Mouse (Mus musculus) brain, embryonic 14.5 days (tissue): ENCODE data around the gene Zswim7.
A peak's percentile ranks its signal among the peaks of the same experiment; 100 is the strongest.

Experiments
- CTCF ChIP-seq: fragments of 200-500 bp; IDR thresholded peaks from 2 replicates; pipeline ENCODE4 v1.5.1; 2012; ENCODE audit warnings: inconsistent platforms, mild to moderate bottlenecking, moderate library complexity, borderline replicate concordance; ENCODE audit not compliant: insufficient read depth, insufficient read length; ENCODE audit errors: extremely low read depth
- POLR2A ChIP-seq: fragments of 200-500 bp; IDR thresholded peaks from 2 replicates; pipeline ENCODE4 v1.6.1; 2012; ENCODE audit warnings: mild to moderate bottlenecking, inconsistent platforms, borderline replicate concordance; ENCODE audit not compliant: poor library complexity, insufficient read depth, insufficient read length, severe bottlenecking; ENCODE audit errors: extremely low read depth

- TF ChIP-seq CTCF (peak; percentile 77; the same call in 1 of the 2 replicates), POLR2A (no peak; the same call in none of the 2 replicates)
These were observed at the start of gene Zswim7, which contains the start of gene Ttc19 for GRCm38 (mm10) chr11:62280675-62281600.
